Mouse (Mus musculus) forebrain, embryonic 11.5 days (tissue): ENCODE measurements around the gene Limd2. TPM values are rescaled to one million over a fixed set of nuclear protein-coding genes. Genes with fewer than 3 reads are reported as not detected.
A peak's percentile ranks its signal among the peaks of the same experiment; 100 is the strongest.

Experiments
- ATAC-seq: fragments of 200-750 bp; cut with Nextera tagmentation; replicated peaks from 2 replicates; pipeline ENCODE4 v1.8.0; 2017; ENCODE audit warnings: moderate TSS enrichment; ENCODE audit not compliant: low FRiP score
- DNase-seq: peaks from one replicate; pipeline ENCODE4 v3.0.0-alpha.2; 2017; ENCODE audit warnings: low spot score
- H3K27ac ChIP-seq: fragments of 300-500 bp; sonication (generic); 2 replicates; pipeline ENCODE4 v1.5.1; 2014; ENCODE audit warnings: low read depth, low read length
- H3K27me3 ChIP-seq: fragments of 300-500 bp; sonication (generic); 2 replicates; pipeline ENCODE4 v1.6.1; 2014; ENCODE audit warnings: mild to moderate bottlenecking, low read length, mixed read lengths; ENCODE audit not compliant: control insufficient read depth, insufficient read depth
- H3K36me3 ChIP-seq: fragments of 300-500 bp; sonication (generic); 2 replicates; pipeline ENCODE4 v1.6.1; 2014; ENCODE audit warnings: mild to moderate bottlenecking, low read length, moderate library complexity, mixed read lengths; ENCODE audit not compliant: control insufficient read depth, insufficient read depth
- H3K4me1 ChIP-seq: fragments of 300-500 bp; sonication (generic); replicated peaks from 2 replicates; pipeline ENCODE4 v1.6.1; 2014; ENCODE audit warnings: low read length, mixed read lengths; ENCODE audit not compliant: control insufficient read depth, insufficient read depth
- H3K4me2 ChIP-seq: fragments of 300-500 bp; sonication (generic); 2 replicates; pipeline ENCODE4 v1.6.1; 2014; ENCODE audit warnings: low read depth, mild to moderate bottlenecking, low read length, moderate library complexity, mixed read lengths; ENCODE audit not compliant: severe bottlenecking
- H3K4me3 ChIP-seq: fragments of 300-500 bp; sonication (generic); 2 replicates; pipeline ENCODE4 v1.5.1; 2014; ENCODE audit warnings: low read depth, low read length
- H3K9ac ChIP-seq: fragments of 300-500 bp; sonication (generic); 2 replicates; pipeline ENCODE4 v1.6.1; 2014; ENCODE audit warnings: low read length
- H3K9me3 ChIP-seq: fragments of 300-500 bp; sonication (generic); 2 replicates; pipeline ENCODE4 v1.6.1; 2016; ENCODE audit warnings: low read length, mixed read lengths; ENCODE audit not compliant: control insufficient read depth
- WGBS: fragments of 180-500 bp; shearing (Covaris S2); extraction: QIAGEN DNeasy Blood & Tissue Kit; methylation state at CpG from one replicate; pipeline ENCODE4 v1.1.7; 2014; 5-methylcytosine and 5-hydroxymethylcytosine counted together
- polyA plus RNA-seq: library from polyadenylated mRNA; unstranded; fragments of >200 nt; fragmentation: Nextera tagmentation; extraction: Ambion mirVana; gene quantifications from 2 replicates; pipeline ENCODE4 v1.2.1, GENCODE M21; 2014

Limd2 gene
- polyA plus RNA-seq, 1 experiment from 2014 or later = 309 TPM

GRCm38 (mm10) chr11:106162237-106162636, 1.6 kb upstream of the Limd2 start:
- no peaks in the 10 kb centered on the region; the same call in 1 of the 2 replicates for H3K36me3 ChIP-seq
- WGBS = 88% methylated on average over 2 of the region's 2 CpGs

GRCm38 (mm10) chr11:106159921-106160840, 479 bp downstream of the Limd2 start:
- DNase-seq (peak; percentile 93), ATAC-seq (peak; percentile 74)
- Histone ChIP-seq H3K9ac (peak overlapping the region; percentile 95), H3K4me3 (peak overlapping the region; percentile 84), H3K4me1 (peaks cover 13% of the 10 kb centered on the region), H3K27me3 (no peaks in the 10 kb centered on the region), H3K36me3 (peaks cover 6% of the 10 kb centered on the region; the same call in 1 of the 2 replicates), H3K4me2 (peak overlapping the region; percentile 93), H3K9me3 (no peaks in the 10 kb centered on the region), H3K27ac (peak overlapping the region; percentile 99)
- 1% methylated on average over 68 of the region's 106 CpGs for WGBS

More at GRCm38 (mm10) chr11:106162237-106162636, 1.6 kb upstream of the Limd2 start:
- no peak overlapping the region for H3K27ac ChIP-seq
- no peaks in the 10 kb centered on the region for H3K27me3 ChIP-seq
- no peak for ATAC-seq
- no peak overlapping the region for H3K9ac ChIP-seq
- no peak for DNase-seq
- H3K9me3 ChIP-seq = no peaks in the 10 kb centered on the region
- H3K4me3 ChIP-seq = no peak overlapping the region
- H3K4me1 ChIP-seq = peaks cover 13% of the 10 kb centered on the region
- no peak overlapping the region for H3K4me2 ChIP-seq

- peaks cover 6% of the 10 kb centered on the region; the same call in 1 of the 2 replicates for H3K36me3 ChIP-seq
- H3K9me3 ChIP-seq = no peaks in the 10 kb centered on the region
- H3K27me3 ChIP-seq = no peaks in the 10 kb centered on the region
- H3K4me3 ChIP-seq = peak overlapping the region; percentile 84
- 2% methylated on average over 23 of the region's 25 CpGs for WGBS
- ATAC-seq (peak; percentile 67), DNase-seq (peak; percentile 83)
- H3K4me2 ChIP-seq = peak overlapping the region; percentile 93
- peak overlapping the region; percentile 95 for H3K9ac ChIP-seq
- H3K4me1 ChIP-seq = peaks cover 13% of the 10 kb centered on the region
- peak overlapping the region; percentile 99 for H3K27ac ChIP-seq
Observed at GRCm38 (mm10) chr11:106159216-106159920, 1.3 kb downstream of the Limd2 start.

- Histone ChIP-seq H3K36me3 (peaks cover 6% of the 10 kb centered on the region; the same call in 1 of the 2 replicates), H3K27ac (peak overlapping the region; percentile 99), H3K4me2 (peak overlapping the region; percentile 93), H3K27me3 (no peaks in the 10 kb centered on the region), H3K4me3 (peak overlapping the region; percentile 84), H3K9ac (peak overlapping the region; percentile 95), H3K9me3 (no peaks in the 10 kb centered on the region), H3K4me1 (peaks cover 13% of the 10 kb centered on the region)
- DNase-seq (no peak), ATAC-seq (peak; percentile 2; the same call in 1 of the 2 replicates)
- WGBS = 48% methylated on average over 9 of the region's 9 CpGs
Observed at GRCm38 (mm10) chr11:106158930-106159215, 1.8 kb downstream of the Limd2 start.

GRCm38 (mm10) chr11:106158081-106158929, 2.4 kb downstream of the Limd2 start:
- Histone ChIP-seq H3K4me3 (peak overlapping the region; percentile 84), H3K4me1 (peaks cover 13% of the 10 kb centered on the region), H3K9ac (peak overlapping the region; percentile 95), H3K4me2 (peak overlapping the region; percentile 93), H3K27me3 (no peaks in the 10 kb centered on the region), H3K27ac (0 out of 2 replicates have a peak overlapping the region, but pooled peaks have one; percentile 25), H3K36me3 (peaks cover 6% of the 10 kb centered on the region; the same call in 1 of the 2 replicates), H3K9me3 (no peaks in the 10 kb centered on the region)
- WGBS = 64% methylated on average over 14 of the region's 14 CpGs
- DNase-seq = no peak
- no peak for ATAC-seq

- Histone ChIP-seq H3K27me3 (no peaks in the 10 kb centered on the region), H3K27ac (no peak overlapping the region), H3K36me3 (peaks cover 6% of the 10 kb centered on the region; the same call in 1 of the 2 replicates), H3K9me3 (no peaks in the 10 kb centered on the region), H3K4me1 (peaks cover 13% of the 10 kb centered on the region), H3K4me2 (no peak overlapping the region), H3K9ac (no peak overlapping the region), H3K4me3 (no peak overlapping the region)
- 96% methylated on average over 7 of the region's 7 CpGs for WGBS
- ATAC-seq = no peak
- DNase-seq = no peak
Observed at GRCm38 (mm10) chr11:106157154-106157553, 3.5 kb downstream of the Limd2 start.

GRCm38 (mm10) chr11:106156257-106156656, 4.4 kb downstream of the Limd2 start:
- H3K36me3 ChIP-seq = peaks cover 6% of the 10 kb centered on the region; the same call in 1 of the 2 replicates
- H3K4me3 ChIP-seq = no peak overlapping the region
- ATAC-seq (no peak), DNase-seq (no peak)
- no peaks in the 10 kb centered on the region for H3K27me3 ChIP-seq
- WGBS = 79% methylated on average over 1 of the region's 1 CpGs
- H3K4me1 ChIP-seq = peaks cover 12% of the 10 kb centered on the region
- no peak overlapping the region for H3K27ac ChIP-seq
- no peaks in the 10 kb centered on the region for H3K9me3 ChIP-seq
- H3K4me2 ChIP-seq = no peak overlapping the region
- H3K9ac ChIP-seq = no peak overlapping the region

GRCm38 (mm10) chr11:106155761-106156160, 4.9 kb downstream of the Limd2 start:
- no peak for ATAC-seq
- peaks cover 6% of the 10 kb centered on the region; the same call in 1 of the 2 replicates for H3K36me3 ChIP-seq
- 63% methylated on average over 3 of the region's 3 CpGs for WGBS

More at GRCm38 (mm10) chr11:106155761-106156160, 4.9 kb downstream of the Limd2 start:
- no peak overlapping the region for H3K4me2 ChIP-seq
- no peak for DNase-seq
- H3K27ac ChIP-seq = no peak overlapping the region
- no peaks in the 10 kb centered on the region for H3K9me3 ChIP-seq
- H3K4me1 ChIP-seq = peaks cover 7% of the 10 kb centered on the region
- H3K27me3 ChIP-seq = no peaks in the 10 kb centered on the region
- no peak overlapping the region for H3K9ac ChIP-seq
- no peak overlapping the region for H3K4me3 ChIP-seq
